Mouse (Mus musculus): ENCODE measurements at regions not wholly inside any gene's neighbourhood (a gene's known extent, or its start where the extent isn't known, plus 50 kb on each side); places are given as distances from the start of the nearest gene placed in this dataset.

- DNase-seq (ENCODE audit: low read depth, low spot score): no peak
Observed at GRCm38 (mm10) chr7:70646801-70647200, 280.3 kb upstream of the Nr2f2 start.

- DNase-seq (ENCODE audit: low read depth, low spot score): no peak
Observed at GRCm38 (mm10) chr7:70643694-70644301, 277.3 kb upstream of the Nr2f2 start.

GRCm38 (mm10) chr7:70643055-70643454 is 276.5 kb upstream of the Nr2f2 start:
- DNase-seq (ENCODE audit: low read depth, low spot score): no peak

- no peak for DNase-seq (ENCODE audit: low read depth, low spot score)
Observed at GRCm38 (mm10) chr7:70641217-70641616, 274.7 kb upstream of the Nr2f2 start.

- DNase-seq (ENCODE audit: low read depth, low spot score): no peak
Observed at GRCm38 (mm10) chr7:70640574-70640973, 274.0 kb upstream of the Nr2f2 start.

GRCm38 (mm10) chr7:70638161-70638560 is 271.6 kb upstream of the Nr2f2 start:
- DNase-seq (ENCODE audit: low read depth, low spot score): no peak

GRCm38 (mm10) chr7:70634016-70634415 is 267.5 kb upstream of the Nr2f2 start:
- DNase-seq (ENCODE audit: low read depth, low spot score): no peak

- no peak for DNase-seq (ENCODE audit: low read depth, low spot score)
Observed at GRCm38 (mm10) chr7:70633577-70633976, 267.0 kb upstream of the Nr2f2 start.

GRCm38 (mm10) chr7:70625643-70626231 is 259.2 kb upstream of the Nr2f2 start:
- no peak for DNase-seq (ENCODE audit: low read depth, low spot score)

GRCm38 (mm10) chr7:70624727-70625642 is 258.4 kb upstream of the Nr2f2 start:
- no peak for DNase-seq (ENCODE audit: low read depth, low spot score)

- no peak for DNase-seq (ENCODE audit: low read depth, low spot score)
Observed at GRCm38 (mm10) chr7:70624031-70624726, 257.6 kb upstream of the Nr2f2 start.

GRCm38 (mm10) chr7:70619400-70619799 is 252.9 kb upstream of the Nr2f2 start:
- DNase-seq (ENCODE audit: low read depth, low spot score): no peak

- no peak for DNase-seq (ENCODE audit: low read depth, low spot score)
Observed at GRCm38 (mm10) chr7:70618270-70618669, 251.7 kb upstream of the Nr2f2 start.

GRCm38 (mm10) chr7:70606511-70606910 is 240.0 kb upstream of the Nr2f2 start:
- no peak for DNase-seq (ENCODE audit: low read depth, low spot score)

- no peak for DNase-seq (ENCODE audit: low read depth, low spot score)
Observed at GRCm38 (mm10) chr7:70604471-70605174, 238.1 kb upstream of the Nr2f2 start.

- DNase-seq (ENCODE audit: low read depth, low spot score): no peak
Observed at GRCm38 (mm10) chr7:70593027-70593426, 226.5 kb upstream of the Nr2f2 start.

GRCm38 (mm10) chr7:70591361-70592256 is 225.1 kb upstream of the Nr2f2 start:
- no peak for DNase-seq (ENCODE audit: low read depth, low spot score)

- no peak for DNase-seq (ENCODE audit: low read depth, low spot score)
Observed at GRCm38 (mm10) chr7:70589713-70590112, 223.2 kb upstream of the Nr2f2 start.

- DNase-seq (ENCODE audit: low read depth, low spot score): no peak
Observed at GRCm38 (mm10) chr7:70588061-70588460, 221.5 kb upstream of the Nr2f2 start.

- DNase-seq (ENCODE audit: low read depth, low spot score): no peak
Observed at GRCm38 (mm10) chr7:70584480-70584879, 217.9 kb upstream of the Nr2f2 start.
